Mouse (Mus musculus): ENCODE results near the gene Lyz2. TPM values are rescaled to one million over a fixed set of nuclear protein-coding genes. Genes with fewer than 3 reads are reported as not detected.
"Not testable (repeated sequence)": the region's sequence is repeated elsewhere in the genome, so short reads cannot be mapped to it uniquely, and the experiment has no call there.

Gene Lyz2
- total and polyA plus RNA-seq, 3 experiments, result 0.14 to 6.9 TPM; not detected in 1

DNA sequence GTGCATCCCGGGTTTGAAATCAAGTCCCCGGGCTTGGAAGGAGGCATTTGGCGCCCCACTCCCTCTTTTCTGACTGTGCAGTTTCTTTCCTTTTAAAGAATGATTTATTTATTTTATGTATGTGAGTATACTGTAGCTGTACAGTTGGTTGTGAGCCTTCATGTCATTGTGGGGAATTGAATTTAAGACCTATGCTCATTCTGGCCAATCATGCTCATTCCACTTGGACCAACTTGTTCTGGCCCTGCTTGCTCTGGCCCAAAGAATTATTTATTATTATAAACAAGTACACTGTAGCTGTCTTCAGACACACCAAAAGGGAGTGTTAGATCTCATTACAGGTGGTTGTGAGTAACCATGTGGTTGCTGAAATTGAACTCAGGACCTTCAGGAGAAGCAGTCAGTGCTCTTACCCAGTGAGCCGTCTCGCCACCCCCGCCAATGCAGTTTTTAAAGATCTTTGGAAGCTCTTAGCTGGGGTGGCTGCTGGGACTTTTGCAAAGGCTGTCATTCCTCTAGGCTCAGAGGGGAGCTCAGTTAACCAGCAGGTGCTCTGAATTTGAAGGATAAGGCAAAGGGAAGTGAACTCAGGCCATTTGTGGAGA lies 4.3 kb upstream of the Lyz2 start:
- no peak for TF ChIP-seq POLR2AphosphoS5 (IDR thresholded peaks at IDR 0.05; ENCODE audit: insufficient replicate concordance, low read depth, low read length)
- no peak for TF ChIP-seq GATA2 (IDR thresholded peaks at IDR 0.05; ENCODE audit: borderline replicate concordance, low read depth, low read length)
- no peak for TF ChIP-seq TAL1 (conservative IDR thresholded peaks at IDR 0.05; ENCODE audit: low read depth, low read length)
- no peak for TF ChIP-seq GATA1 (IDR thresholded peaks at IDR 0.05; ENCODE audit: borderline replicate concordance, low read length)
- no peak for TF ChIP-seq CTCF (IDR thresholded peaks at IDR 0.05; ENCODE audit: low read depth, low read length)
- Histone ChIP-seq H3K4me1 (ENCODE audit: insufficient read depth, low read depth, low read length) (no peaks in the 10 kb centered on the region), H3K27me3 (ENCODE audit: insufficient read depth, low read length) (peaks cover 21% of the 10 kb centered on the region), H3K36me3 (replicated peaks) (no peaks in the 10 kb centered on the region), H3K4me3 (ENCODE audit: low read depth, low read length) (no peak overlapping the region), H3K9me3 (replicated peaks) (no peaks in the 10 kb centered on the region)
- no peak for ATAC-seq (ENCODE audit: extremely low read depth, insufficient number of reproducible peaks, low FRiP score, poor library complexity, severe bottlenecking)
- no peak for DNase-seq (ENCODE audit: low spot score)

- not testable (repeated sequence) for H3K4me3 ChIP-seq (ENCODE audit: low read depth, low read length); ATAC-seq (ENCODE audit: extremely low read depth, insufficient number of reproducible peaks, low FRiP score, poor library complexity, severe bottlenecking); H3K36me3 ChIP-seq (replicated peaks); DNase-seq (ENCODE audit: low spot score); H3K4me1 ChIP-seq (ENCODE audit: insufficient read depth, low read depth, low read length); H3K9me3 ChIP-seq (replicated peaks)
- peaks cover 17% of the 10 kb centered on the region for H3K27me3 ChIP-seq (ENCODE audit: insufficient read depth, low read length)
Observed at GRCm38 (mm10) chr10:117285584-117285983, 3.5 kb upstream of the Lyz2 start.

DNA sequence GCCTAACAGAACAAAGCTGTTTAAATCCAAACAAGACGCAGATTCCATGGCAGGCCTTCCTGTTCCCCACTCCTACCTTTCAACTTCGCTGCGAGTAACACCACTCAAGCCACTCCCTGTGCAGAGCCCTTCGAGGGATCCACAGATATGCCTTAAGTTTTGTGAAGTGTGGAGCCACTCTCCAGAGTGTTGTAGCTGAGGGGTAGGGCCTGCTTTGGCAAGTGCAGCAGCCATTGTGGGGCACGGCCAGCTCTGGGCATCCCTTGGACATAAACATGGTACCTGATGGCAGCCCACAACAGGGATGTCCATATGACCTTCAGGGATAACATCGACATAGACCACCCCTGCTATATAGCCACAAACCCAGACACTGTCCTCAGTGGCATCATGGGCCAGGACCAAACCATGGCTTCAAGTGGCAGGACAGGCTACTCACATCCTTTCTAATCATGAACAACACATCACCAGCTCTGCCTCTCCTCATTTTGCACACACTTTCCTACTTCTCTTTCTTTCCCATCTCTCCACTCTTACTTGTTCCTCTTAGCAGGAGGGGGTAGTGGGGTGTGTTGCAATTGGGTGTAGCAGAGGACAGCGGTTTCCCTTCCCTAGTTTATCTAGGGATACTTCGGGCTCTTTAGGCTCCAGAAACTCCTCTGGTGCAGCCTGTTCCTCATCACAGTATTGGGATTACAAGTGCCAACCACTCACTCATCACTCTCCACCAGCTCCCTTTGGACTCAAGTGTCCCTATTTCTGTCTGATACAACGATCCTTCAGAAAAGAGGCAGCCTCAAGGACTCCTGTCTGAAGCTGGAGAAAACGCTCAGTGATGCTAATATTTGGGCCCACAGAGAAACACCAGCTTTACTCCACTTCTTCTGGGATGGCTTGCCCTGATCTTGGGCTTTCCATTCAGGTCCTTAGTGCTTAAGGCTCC lies 2.7 kb upstream of the Lyz2 start:
- DNase-seq (ENCODE audit: low spot score) (no peak), ATAC-seq (ENCODE audit: extremely low read depth, insufficient number of reproducible peaks, low FRiP score, poor library complexity, severe bottlenecking) (no peak)
- Histone ChIP-seq H3K36me3 (replicated peaks) (no peaks in the 10 kb centered on the region), H3K9me3 (replicated peaks) (no peaks in the 10 kb centered on the region), H3K27me3 (ENCODE audit: insufficient read depth, low read length) (peaks cover 14% of the 10 kb centered on the region), H3K4me1 (ENCODE audit: insufficient read depth, low read depth, low read length) (no peaks in the 10 kb centered on the region), H3K4me3 (ENCODE audit: low read depth, low read length) (no peak overlapping the region)
- TF ChIP-seq CTCF (IDR thresholded peaks at IDR 0.05; ENCODE audit: low read depth, low read length) (no peak), GATA1 (IDR thresholded peaks at IDR 0.05; ENCODE audit: borderline replicate concordance, low read length) (no peak), GATA2 (IDR thresholded peaks at IDR 0.05; ENCODE audit: borderline replicate concordance, low read depth, low read length) (no peak), POLR2AphosphoS5 (IDR thresholded peaks at IDR 0.05; ENCODE audit: insufficient replicate concordance, low read depth, low read length) (no peak), TAL1 (conservative IDR thresholded peaks at IDR 0.05; ENCODE audit: low read depth, low read length) (no peak)

GRCm38 (mm10) chr10:117283871-117284577 lies 1.9 kb upstream of the Lyz2 start:
- Histone ChIP-seq H3K9me3 (replicated peaks) (no peaks in the 10 kb centered on the region), H3K4me3 (ENCODE audit: low read depth, low read length) (no peak overlapping the region), H3K4me1 (ENCODE audit: insufficient read depth, low read depth, low read length) (no peaks in the 10 kb centered on the region), H3K27me3 (ENCODE audit: insufficient read depth, low read length) (peaks cover 14% of the 10 kb centered on the region), H3K36me3 (replicated peaks) (no peaks in the 10 kb centered on the region)
- DNase-seq (ENCODE audit: low spot score), result no peak
- no peak for TF ChIP-seq POLR2AphosphoS5 (IDR thresholded peaks at IDR 0.05; ENCODE audit: insufficient replicate concordance, low read depth, low read length)
- TF ChIP-seq GATA2 (IDR thresholded peaks at IDR 0.05; ENCODE audit: borderline replicate concordance, low read depth, low read length), result no peak
- TF ChIP-seq CTCF (IDR thresholded peaks at IDR 0.05; ENCODE audit: low read depth, low read length), result no peak
- TF ChIP-seq TAL1 (conservative IDR thresholded peaks at IDR 0.05; ENCODE audit: low read depth, low read length), result no peak
- no peak for TF ChIP-seq GATA1 (IDR thresholded peaks at IDR 0.05; ENCODE audit: borderline replicate concordance, low read length)
- no peak for ATAC-seq (ENCODE audit: extremely low read depth, insufficient number of reproducible peaks, low FRiP score, poor library complexity, severe bottlenecking)

DNA sequence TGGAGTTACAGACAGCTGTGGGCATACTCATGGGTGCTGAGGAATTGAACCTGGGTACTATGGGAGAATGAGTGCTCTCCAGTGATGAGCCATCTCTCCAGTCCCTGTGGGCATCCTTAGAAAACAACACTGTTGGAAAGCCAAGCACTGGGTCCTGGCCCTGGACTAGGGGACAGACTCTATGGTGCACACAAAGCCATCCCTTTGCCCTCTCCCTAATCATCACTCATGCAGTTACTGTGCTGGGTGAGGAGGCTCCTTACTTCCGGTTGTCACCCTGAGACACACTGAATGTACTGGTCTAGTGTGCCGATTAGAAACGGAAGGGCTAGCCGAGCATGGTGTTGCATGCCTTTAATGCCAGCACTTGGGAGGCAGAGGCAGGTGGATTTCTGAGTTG lies 1.1 kb upstream of the Lyz2 start:
- not testable (repeated sequence) for DNase-seq (ENCODE audit: low spot score); H3K4me1 ChIP-seq (ENCODE audit: insufficient read depth, low read depth, low read length); H3K36me3 ChIP-seq (replicated peaks); ATAC-seq (ENCODE audit: extremely low read depth, insufficient number of reproducible peaks, low FRiP score, poor library complexity, severe bottlenecking); H3K9me3 ChIP-seq (replicated peaks); H3K4me3 ChIP-seq (ENCODE audit: low read depth, low read length)
- peaks cover 14% of the 10 kb centered on the region for H3K27me3 ChIP-seq (ENCODE audit: insufficient read depth, low read length)

DNA sequence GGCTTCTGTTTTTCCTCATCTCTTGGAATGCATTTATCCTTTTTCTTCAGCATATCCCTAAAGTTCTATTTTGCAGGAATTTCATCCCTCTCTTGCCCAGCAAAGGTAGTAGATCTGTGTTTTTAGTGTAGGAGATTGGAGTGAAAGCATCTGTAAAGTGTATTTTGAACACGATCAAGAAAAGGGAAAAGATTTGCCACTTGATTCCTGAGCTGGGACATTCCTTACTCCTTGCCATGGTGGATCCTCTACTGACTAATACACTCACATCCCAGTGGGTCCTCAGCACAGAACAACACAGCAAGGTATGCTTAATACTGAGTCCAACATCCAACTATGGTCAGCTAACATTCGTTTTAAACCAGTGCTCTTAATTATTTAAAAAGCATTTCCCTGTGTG lies 430 bp upstream of the Lyz2 start:
- H3K4me3 ChIP-seq (ENCODE audit: low read depth, low read length), result no peak overlapping the region
- ATAC-seq (ENCODE audit: extremely low read depth, insufficient number of reproducible peaks, low FRiP score, poor library complexity, severe bottlenecking) (no peak), DNase-seq (ENCODE audit: low spot score) (no peak)
- no peaks in the 10 kb centered on the region for H3K4me1 ChIP-seq (ENCODE audit: insufficient read depth, low read depth, low read length)
- H3K9me3 ChIP-seq (replicated peaks), result no peaks in the 10 kb centered on the region
- no peaks in the 10 kb centered on the region for H3K36me3 ChIP-seq (replicated peaks)
- TF ChIP-seq GATA2 (IDR thresholded peaks at IDR 0.05; ENCODE audit: borderline replicate concordance, low read depth, low read length) (no peak), GATA1 (IDR thresholded peaks at IDR 0.05; ENCODE audit: borderline replicate concordance, low read length) (no peak), TAL1 (conservative IDR thresholded peaks at IDR 0.05; ENCODE audit: low read depth, low read length) (no peak), POLR2AphosphoS5 (IDR thresholded peaks at IDR 0.05; ENCODE audit: insufficient replicate concordance, low read depth, low read length) (no peak), CTCF (IDR thresholded peaks at IDR 0.05; ENCODE audit: low read depth, low read length) (no peak)
- peaks cover 14% of the 10 kb centered on the region for H3K27me3 ChIP-seq (ENCODE audit: insufficient read depth, low read length)

Data from G1E (cell line).